Mouse (Mus musculus) MEL (cell line): Measurements from ENCODE around the gene 1700123L14Rik.
"Not testable (repeated sequence)": the region's sequence is repeated elsewhere in the genome, so short reads cannot be mapped to it uniquely, and the experiment has no call there.

Experiments used
- ZKSCAN1 ChIP-seq: IDR thresholded peaks from 2 replicates; pipeline ENCODE4 v1.6.1; 2012; ENCODE audit warnings: low read depth, mild to moderate bottlenecking, inconsistent platforms, low read length, improper control_type of control experiment, moderate library complexity
- ZMIZ1 ChIP-seq: IDR thresholded peaks from 2 replicates; pipeline ENCODE4 v1.6.1; 2012; ENCODE audit warnings: low read depth, mild to moderate bottlenecking, inconsistent platforms, low read length, improper control_type of control experiment, moderate library complexity

- TF ChIP-seq ZMIZ1, ZKSCAN1: not testable (repeated sequence)
Measured at GRCm38 (mm10) chr6:96198991-96199390, 32.9 kb upstream of the 1700123L14Rik start.
